Mouse (Mus musculus) forebrain, embryonic 13.5 days (tissue): ENCODE measurements around the gene Adgrl4. TPM values are rescaled to one million over a fixed set of nuclear protein-coding genes. Genes with fewer than 3 reads are reported as not detected.

Source experiments
- ATAC-seq: fragments of 200-750 bp; cut with Nextera tagmentation; 2 replicates; pipeline ENCODE4 v1.8.0; 2017
- H3K27ac ChIP-seq: fragments of 300-500 bp; sonication (generic); 2 replicates; pipeline ENCODE4 v1.5.1; 2015; ENCODE audit warnings: inconsistent platforms, mild to moderate bottlenecking, moderate library complexity
- H3K27me3 ChIP-seq: fragments of 300-500 bp; sonication (generic); 2 replicates; pipeline ENCODE4 v1.6.1; 2015; ENCODE audit warnings: mild to moderate bottlenecking, inconsistent platforms
- H3K36me3 ChIP-seq: fragments of 300-500 bp; sonication (generic); 2 replicates; pipeline ENCODE4 v1.6.1; 2015; ENCODE audit warnings: mild to moderate bottlenecking, inconsistent platforms; ENCODE audit not compliant: poor library complexity, severe bottlenecking
- H3K4me1 ChIP-seq: fragments of 300-500 bp; sonication (generic); 2 replicates; pipeline ENCODE4 v1.6.1; 2015; ENCODE audit warnings: inconsistent platforms
- H3K4me2 ChIP-seq: fragments of 300-500 bp; sonication (generic); 2 replicates; pipeline ENCODE4 v1.6.1; 2015; ENCODE audit warnings: inconsistent platforms, mild to moderate bottlenecking, moderate library complexity
- H3K4me3 ChIP-seq: fragments of 300-500 bp; sonication (generic); 2 replicates; pipeline ENCODE4 v1.5.1; 2015; ENCODE audit warnings: mild to moderate bottlenecking, inconsistent platforms
- H3K9ac ChIP-seq: fragments of 300-500 bp; sonication (generic); 2 replicates; pipeline ENCODE4 v1.6.1; 2015; ENCODE audit warnings: mild to moderate bottlenecking, inconsistent platforms
- H3K9me3 ChIP-seq: fragments of 300-500 bp; sonication (generic); replicated peaks from 2 replicates; pipeline ENCODE4 v1.6.1; 2016; ENCODE audit warnings: inconsistent platforms
- polyA plus RNA-seq: library from polyadenylated mRNA; unstranded; fragments of >200 nt; fragmentation: Nextera tagmentation; extraction: Ambion mirVana; gene quantifications from 2 replicates; pipeline ENCODE4 v1.2.1, GENCODE M21; 2015

Adgrl4 gene
- polyA plus RNA-seq, 1 experiment from 2014 or later: 8.2 TPM

GRCm38 (mm10) chr3:151591904-151592303, 154.2 kb downstream of the Adgrl4 start:
- H3K27me3 ChIP-seq: no peaks in the 10 kb centered on the region
- no peak for ATAC-seq

More at GRCm38 (mm10) chr3:151591904-151592303, 154.2 kb downstream of the Adgrl4 start:
- Histone ChIP-seq H3K4me3 (no peak overlapping the region), H3K9ac (no peak overlapping the region), H3K4me1 (no peaks in the 10 kb centered on the region), H3K27ac (no peak overlapping the region), H3K4me2 (no peak overlapping the region), H3K9me3 (no peaks in the 10 kb centered on the region), H3K36me3 (no peaks in the 10 kb centered on the region)
